Mouse (Mus musculus) spleen, postnatal 10 days (tissue): ENCODE results near the gene Olfr980.
"Not testable (repeated sequence)": the region's sequence is repeated elsewhere in the genome, so short reads cannot be mapped to it uniquely, and the experiment has no call there.

ENCODE experiments used
- DNase-seq, 2 experiments: peaks; one replicate each; pipeline ENCODE4 v3.0.0; 2021 to 2022; ENCODE audit warnings: low spot score in 2 of 2

Olfr980 gene

DNA sequence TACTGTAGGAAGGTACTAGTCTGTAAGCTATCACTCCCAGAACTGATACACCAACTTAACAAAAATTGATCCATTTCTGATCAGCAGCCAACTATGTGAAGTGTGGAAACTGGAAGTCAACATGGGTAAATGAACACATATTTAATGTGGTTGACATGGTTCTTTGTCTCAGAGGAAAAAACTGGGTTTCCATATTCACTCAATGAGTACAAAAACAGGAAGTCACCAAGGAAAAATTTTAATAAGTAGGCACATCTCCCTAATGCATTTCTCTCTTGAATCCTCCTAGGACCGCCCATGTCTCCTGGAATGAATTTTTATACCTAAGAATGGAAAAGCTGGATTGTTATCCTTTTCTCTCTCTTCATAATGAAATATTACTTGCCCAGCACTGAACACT lies at the start of gene Olfr980:
Olfr980 (minus strand) TSS at position 101 of the 400 bp plus-strand sequence.
- no peak for DNase-seq

DNA sequence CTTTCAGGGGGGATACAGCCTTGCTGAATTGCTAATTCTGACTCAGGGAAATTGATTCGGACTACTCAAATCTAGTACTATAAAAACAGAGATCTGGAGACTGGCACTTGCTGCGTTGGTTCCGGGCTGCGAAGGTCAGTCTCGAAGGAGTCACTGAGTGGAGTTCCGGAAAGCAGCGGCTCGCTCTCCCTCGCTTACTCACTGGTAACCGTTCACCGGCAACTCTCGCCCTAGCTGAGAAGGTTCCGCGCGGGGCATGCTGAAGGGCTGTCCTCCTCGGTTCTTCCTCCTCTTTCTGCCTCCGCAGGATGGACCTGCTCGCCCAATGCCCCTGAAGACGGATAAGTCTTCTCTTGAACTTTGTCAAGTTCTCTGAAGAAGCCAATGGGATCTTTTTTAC lies 40.8 kb upstream of the Olfr980 start:
- no peak for DNase-seq

DNA sequence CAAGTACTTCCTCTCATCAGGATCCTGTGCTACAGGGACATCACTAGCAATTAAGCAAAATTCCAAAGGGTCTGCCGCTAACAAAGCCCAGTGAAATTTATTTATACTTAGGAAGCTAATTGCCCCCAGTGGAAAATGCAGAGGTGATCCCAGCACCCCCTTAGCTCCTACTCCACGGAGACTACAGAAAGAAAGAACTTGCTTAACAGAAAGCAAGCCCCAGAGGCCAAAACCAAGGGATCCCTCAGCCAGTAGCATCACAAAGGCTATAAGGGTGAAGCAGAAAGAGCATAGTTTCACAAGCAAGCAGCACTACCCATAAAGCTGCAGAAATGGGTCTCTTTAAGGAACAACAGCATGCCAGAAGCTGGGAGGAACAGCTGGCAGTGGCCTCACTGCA lies 11.8 kb upstream of the Olfr980 start, which contains the start of gene Olfr981:
Olfr981 (plus strand) TSS at position 301 of the 400 bp plus-strand sequence.
- DNase-seq: no peak

DNA sequence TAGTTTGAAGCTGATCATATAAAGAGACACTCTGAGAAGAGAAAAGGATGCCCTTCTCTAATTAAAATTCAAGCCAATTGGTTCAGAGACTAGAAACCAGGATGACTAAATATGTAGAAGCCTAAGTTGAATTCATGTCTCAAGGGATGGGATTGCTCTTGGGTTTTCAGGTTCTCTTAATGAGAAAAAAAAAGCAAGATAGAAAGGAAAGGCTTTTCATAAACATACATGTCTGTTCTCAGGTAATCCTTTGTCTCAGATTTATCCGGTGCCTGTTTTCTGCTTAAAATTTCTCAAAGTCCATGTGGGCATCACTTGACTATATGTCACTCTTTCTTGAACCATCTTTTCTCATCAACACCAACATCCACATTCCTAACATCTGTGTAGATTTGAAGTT lies 6.0 kb downstream of the Olfr980 start, which contains the start of gene Olfr979:
Olfr979 (minus strand) TSS at position 101 of the 400 bp plus-strand sequence.
- DNase-seq: no peak

DNA sequence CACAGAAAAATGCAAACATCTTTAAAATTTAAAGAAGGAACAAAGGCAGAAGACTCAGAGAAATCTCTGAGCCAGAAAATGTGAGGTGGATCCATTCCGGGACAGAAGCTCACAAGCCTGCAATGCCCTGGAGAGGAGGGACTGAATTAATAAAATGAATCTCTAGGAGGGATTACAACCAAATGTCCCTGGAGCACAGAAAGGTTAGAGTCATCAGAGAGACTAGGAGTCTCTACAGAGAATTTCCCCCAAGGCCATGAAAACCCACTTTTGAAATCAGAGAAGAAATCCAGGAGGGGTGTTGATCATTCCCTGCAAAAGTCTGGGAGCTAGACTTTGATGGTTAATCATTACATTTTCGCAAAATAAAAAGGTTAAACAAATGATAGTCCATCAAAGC lies 17.6 kb downstream of the Olfr980 start, which contains the start of gene Olfr978:
Olfr978 (plus strand) TSS at position 301 of the 400 bp plus-strand sequence.
- no peak for DNase-seq

DNA sequence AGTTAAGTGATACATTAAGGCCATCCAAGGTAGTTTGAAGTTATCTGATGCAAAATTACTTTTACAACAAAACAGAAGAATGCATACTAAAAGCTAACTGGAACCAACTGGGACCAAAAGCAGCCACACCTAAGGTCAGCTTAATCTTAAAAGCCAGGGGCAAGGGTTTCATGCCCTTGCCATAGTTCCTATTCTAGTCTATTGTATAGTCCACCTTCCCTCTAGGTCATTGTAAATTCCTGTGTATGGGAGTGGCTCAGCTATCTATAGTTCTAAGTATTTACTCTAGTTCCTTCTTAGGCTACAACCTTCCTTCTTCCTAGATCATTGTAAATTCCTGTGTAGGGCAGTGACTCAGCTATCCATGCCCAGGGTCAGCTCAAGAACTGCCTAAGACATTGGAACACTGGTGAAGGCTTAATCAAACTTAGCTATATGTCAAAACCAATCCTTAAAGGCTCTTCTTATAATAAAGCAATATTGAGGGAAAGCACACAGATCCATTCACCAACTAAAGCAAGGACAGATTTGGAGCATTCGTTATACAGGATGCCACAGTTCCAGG lies 32.7 kb downstream of the Olfr980 start:
- DNase-seq: not testable (repeated sequence)

DNA sequence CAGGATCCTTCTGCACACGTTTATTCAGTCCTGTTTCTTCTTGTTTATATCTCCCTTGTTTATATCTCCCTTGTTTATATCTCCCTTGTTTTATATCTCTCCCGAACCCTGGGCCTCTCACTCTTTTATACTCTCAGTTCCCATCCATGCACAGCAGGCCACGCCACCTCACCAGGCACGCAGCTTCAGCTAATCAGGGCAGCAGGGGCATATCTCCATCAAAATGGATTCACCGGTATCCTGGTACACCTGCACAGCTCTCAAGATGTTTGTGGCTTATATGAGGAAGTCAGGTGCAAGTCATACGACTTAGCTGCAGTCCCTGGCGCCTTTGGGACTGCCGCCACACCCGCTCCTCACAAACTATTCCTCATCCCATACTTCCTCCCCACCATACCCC lies 48.3 kb downstream of the Olfr980 start, which contains the start of gene Olfr976:
Olfr976 (minus strand) TSS at position 101 of the 400 bp plus-strand sequence.
- DNase-seq: not testable (repeated sequence)
